Mouse (Mus musculus) forelimb bud, embryonic 11.5 days (tissue): ENCODE data around the gene Cort.

Source experiments
- DNase-seq: peaks from one replicate; pipeline ENCODE4 v3.0.0-alpha.2; 2012; ENCODE audit warnings: low read depth, low spot score

Cort gene

DNA sequence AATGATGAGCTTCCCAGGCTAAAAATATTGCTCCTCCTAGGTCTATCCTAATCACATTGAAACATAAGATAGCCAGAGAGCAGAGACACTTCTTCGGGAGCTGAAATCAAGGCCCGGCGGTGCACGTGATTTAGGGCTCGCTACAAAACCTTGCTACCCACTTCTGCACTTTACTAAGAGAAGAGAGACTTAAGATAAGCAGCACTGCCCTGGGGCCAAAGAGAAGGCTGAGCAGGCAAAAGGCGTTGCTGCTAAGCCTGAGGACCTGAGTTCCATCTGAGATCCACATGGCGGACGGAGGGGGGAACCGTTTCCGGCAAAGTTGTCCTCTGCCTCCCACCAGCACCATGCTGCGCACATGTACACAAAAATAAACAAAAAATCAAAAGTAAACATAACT lies 28.0 kb downstream of the Cort start:
- no peak for DNase-seq

DNA sequence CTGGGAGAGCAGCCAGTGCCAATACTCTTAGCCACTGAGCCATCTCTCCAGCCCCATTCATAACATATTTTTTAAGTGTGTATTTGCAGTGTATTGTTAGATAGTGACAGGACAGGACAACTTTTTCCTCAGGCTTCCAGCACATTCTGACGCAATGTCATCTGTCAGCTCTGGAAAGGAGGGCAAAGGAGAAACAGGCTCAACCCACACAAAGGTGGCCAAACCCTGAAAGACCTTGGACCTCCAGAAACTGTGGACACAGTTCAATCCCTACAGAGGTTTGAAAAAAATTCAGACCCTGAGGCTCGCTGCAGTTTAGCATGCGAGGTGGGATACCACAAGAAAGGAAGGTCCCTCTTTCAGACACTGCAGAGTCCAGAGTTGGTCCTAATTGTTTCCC lies 28.6 kb downstream of the Cort start:
- DNase-seq: no peak

DNA sequence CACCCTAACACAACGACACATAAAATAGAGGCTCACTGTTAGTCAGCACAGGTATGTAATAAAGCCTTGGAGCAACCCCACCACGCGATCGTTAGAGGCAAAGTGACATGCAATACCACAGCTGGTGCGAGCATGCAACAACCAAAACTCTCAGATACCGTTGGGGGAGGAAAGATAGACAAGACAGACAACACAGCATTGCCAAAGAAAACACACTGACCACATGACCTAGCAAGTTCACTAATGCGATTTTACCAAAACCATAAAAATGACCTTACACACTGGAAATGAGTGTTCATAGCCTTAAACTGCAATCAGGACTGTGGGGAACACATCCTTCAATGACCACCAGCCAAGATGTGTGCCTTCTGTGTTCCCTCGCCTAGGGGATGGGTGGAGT lies 35.2 kb downstream of the Cort start:
- DNase-seq: no peak

DNA sequence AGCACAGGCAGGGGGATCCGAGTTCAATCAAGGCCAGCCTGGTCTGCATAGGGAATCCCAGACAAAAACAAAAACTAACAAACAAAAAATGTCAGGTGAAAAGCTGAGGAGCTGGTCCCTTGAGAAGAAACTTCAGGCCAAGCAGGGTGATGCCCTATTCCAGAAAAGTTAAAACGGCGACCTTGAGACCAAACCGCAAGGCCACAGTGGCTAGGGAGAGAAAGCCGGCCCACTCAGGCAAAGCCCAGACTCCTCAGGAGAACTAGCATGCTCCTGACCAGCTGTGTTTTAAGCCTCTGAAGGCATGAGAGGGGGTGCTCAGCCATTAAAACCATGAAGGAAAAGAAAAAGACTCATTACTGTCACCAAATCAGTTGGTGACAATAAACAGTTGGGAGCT lies 41.2 kb downstream of the Cort start:
- DNase-seq: no peak

DNA sequence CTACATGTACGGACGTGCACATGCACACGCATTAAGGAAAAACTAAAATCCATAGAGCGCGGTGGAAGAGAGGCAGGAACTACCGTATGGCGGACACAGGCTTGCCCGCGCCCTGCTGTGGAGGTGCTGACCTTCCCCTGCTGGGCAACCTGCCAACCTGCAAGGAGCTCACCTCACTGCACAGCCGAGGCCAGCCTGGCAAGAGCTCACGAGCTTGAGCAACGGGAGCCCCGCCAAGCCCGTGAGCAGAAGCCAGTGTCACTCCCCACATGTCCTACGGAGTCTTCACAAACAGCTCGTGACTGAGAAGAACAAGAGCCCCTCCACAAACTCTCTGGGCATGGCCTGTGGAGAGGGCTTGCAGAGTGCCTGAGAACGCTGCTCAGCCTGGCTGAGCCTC lies 45.0 kb downstream of the Cort start:
- DNase-seq: no peak

DNA sequence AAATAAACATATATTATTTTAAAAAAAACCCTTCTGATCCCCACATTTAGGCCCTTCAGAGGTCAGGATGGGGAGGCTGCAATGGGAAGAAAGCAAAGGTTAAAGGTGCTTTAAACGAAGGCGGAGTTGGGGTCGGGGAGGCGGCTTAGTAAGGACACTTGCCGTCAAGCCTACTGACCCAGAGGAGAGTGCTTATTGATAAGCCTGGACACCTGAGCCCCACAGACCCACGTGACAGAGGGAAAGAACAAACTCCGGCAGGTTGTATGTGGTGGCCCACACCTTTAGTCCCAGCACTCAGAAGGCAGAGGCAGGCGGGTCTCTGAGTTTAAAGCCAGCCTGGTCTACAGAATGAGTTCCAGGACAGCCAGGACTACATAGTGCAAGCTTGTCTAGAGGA lies 46.5 kb downstream of the Cort start:
- no peak for DNase-seq

DNA sequence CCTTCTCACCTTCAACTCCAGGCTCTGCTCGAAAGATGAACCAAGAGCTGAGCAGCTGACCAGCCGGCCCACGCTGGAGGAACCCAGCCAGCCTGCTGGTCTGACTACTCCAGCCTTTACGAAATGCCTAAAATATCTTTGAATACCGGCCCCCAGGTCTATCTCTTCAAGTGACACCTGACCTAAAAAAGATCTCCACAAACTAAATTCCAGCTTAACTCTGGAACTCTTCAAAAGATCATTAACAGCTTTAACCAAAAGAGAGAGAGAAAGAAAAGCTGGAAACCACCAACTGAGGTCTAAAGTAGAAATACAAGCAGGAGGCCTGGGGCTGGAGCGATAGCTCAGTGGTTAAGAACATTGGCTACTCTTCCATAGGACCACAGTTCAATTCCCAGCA lies 46.9 kb downstream of the Cort start:
- no peak for DNase-seq

DNA sequence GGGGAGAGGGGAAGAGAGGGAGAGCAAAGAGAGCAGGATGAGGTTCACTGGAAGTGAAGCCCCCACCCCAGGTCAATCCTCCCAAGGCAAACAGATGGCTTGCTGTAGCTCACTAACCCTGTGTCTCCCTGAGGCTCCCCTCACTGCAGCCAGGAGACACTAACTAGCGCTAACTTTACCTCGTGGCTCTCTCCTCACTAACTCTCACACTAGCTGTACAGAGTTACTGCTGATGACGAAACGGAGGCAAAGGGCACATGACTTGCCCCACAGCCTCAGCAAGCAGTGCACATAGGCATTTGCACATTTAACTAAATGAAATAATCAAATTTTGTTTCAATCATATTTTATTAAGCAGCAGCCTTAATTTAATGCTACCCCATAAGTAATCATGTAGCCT lies 48.3 kb downstream of the Cort start:
- no peak for DNase-seq

DNA sequence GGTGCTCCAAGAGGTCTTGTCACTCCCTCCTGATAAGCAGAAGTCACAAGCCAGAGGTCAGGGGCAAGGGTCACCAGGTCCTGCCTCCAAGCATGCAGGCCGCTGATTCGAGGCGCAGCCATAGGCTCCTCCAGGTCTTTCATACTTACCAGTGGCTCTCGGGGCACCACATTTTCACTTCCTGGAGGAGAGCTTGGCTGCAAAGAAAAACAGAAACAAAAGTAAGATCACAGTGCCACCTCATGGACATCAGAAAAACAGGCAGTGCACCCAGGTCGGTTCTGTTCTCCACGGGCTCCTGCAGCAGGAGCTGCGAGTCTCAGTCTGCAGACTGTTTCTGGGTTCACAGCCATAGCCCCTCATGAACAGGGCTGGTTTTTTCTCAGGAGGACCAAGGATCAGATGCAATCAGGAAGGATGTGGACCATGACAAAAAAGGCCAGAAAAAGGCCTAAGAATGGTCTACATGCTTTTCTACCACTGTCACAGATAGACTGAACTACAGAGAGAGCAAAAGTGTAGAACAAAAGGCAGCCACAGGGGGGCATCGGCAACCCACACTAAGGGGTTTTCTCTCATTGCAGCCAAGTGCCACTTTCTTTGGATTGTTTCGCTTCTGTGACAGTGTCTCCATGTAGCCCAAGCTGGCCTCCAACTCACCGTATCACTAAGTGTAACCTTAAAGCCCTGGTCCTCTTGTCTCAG lies 50.5 kb downstream of the Cort start:
- peak; percentile 77 for DNase-seq

DNA sequence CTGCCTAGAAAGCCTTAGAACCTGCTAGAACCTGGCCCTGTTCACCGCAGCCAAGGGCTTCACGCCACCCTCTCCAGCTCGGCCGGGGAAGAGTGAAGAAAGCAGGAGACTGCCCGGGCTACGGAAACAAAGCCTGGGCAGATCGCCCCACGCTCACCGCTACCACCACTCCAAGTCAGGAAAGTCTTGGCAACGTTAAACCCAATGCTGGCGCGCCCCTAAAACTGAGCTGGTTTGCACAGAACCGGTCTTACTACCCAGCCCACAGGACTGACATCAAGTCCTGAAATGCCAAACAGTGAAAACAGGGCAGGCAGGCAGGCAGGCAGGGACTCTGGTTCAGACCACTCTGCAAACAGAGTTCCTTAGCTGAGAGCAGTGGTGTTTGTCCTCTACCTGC lies 51.5 kb downstream of the Cort start:
- no peak for DNase-seq
